Mouse (Mus musculus): Measurements from ENCODE around the gene Zik1.

Gene Zik1

DNA sequence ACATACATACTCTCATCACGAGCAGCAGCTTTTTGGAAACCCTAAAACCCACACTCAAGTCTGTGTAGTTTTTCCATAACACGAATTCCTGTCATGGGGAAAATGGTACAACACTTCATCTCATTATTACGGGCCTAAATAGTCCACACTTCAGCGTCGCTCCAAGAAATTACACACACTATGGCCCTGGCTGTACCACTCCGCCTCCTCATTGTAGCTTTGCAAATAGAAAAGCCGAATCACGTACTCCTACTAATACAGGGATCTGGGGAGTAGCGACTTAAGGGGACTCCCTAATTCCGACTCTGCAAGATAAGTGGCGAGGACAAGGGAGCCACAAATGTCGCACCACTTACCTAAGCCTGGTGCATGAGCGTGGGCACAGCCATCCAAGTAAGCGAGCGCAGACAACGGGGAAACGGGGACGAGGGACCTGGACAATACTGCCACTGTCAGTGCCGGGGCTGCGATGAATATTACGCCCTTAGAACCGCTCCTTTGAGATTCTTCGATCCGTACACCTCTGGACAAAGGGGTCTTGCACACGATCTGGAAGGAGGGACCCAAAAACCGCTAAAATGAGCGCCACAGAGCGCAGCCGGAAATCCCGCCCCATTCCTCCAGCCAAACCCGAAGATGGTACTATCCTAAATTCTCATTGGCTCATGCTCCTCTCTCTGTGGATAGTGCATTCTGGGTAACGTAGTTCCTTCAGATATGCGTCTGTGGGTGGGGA is at the start of gene Zik1:
Gene Zik1, minus strand, starts transcription at position 609 of the 736 bp plus-strand sequence.
- DNase-seq (ENCODE audit: low spot score in 2 of 2), result peak; percentile 87 to 90

DNA sequence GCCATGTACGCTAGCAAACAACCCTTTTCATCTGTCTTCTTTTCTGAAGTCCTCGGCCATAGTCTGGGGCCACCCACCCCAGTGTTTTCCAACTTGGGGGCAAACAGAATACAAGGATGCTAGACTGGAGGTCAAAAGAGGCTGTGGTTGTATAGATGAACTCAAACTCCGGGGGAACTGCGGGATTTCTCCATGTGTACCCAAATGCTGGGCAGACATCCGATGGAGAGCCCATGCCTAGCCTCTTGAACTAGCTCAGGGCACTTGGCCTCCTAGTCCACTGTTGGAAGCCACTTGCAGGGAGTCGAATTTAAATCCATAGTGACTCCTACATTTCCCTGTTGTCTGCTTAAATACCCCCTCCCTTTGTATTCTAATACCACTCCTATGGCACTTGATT is 384 bp upstream of the Zik1 start:
- DNase-seq (ENCODE audit: low spot score in 2 of 2), result no peak

DNA sequence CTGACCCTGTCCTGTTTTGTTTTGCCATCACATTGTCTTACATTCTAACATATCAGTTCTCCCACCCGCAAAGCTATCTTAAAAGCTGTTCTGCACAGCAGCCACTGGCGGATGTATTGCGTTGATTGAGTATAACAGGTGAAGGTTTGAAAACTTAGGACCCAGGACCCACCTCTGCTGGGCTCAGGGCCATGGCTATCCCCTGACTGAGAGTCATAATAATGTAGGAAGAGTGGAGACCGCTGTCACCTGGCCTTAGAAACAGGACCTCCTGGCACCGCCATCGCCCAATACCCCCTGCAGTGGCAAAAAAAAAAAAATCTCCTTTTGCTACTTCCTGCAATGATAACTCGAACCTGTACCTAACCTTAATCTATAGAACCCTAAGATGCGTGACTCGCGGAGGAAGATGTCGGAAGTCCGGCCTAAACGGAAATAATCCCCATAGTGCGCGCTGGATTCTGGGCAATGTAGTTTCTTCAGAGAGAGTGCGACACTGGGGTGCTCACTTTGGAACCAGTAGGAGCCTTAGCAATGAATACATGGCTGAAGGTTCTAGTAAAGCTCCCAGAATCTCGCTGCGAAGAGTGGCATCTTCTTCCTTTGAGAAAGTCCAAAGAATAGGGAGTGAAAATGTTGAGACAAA is 14.5 kb downstream of the Zik1 start:
- peak; percentile 76 for DNase-seq (ENCODE audit: low spot score in 2 of 2)

DNA sequence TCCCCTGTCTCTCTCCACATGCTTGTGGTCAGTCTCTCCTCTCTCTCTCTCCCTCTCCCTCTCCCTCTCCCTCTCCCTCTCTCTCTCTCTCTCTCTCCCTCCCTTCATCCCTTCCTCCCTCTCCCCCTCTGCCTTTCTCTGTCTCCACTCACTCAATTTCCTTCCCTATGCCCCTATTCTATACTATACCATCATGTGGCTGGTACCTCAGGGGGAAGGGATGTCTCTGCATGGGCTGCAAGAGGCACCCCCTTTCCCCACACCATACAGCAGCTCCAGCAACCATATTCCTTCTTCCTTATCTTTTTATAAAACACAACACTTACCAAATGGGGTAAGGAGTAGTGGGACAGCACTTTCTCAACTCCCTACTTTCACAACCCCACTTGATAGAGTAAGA is 15.4 kb downstream of the Zik1 start:
- no peak for DNase-seq (ENCODE audit: low spot score in 2 of 2)

DNA sequence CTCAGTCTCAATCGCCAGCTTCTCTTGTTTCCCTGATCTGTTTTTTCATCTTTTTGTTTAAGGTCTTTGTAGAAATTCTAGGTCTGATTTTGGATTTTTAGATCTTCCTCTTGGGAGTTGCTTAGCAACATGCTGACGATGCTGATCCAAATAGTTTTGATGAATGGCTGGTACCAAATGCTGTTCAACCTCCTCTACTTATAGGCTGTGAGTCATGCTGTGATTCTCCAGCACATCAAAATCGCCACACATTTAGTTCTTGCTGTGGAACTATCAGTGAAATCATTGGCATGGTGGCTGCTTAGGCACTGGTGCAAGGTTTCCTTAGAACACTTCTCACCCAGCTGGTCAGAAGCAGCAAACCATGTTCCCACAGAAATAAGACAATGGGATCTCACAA is 37.0 kb downstream of the Zik1 start:
- DNase-seq (ENCODE audit: low spot score in 2 of 2), result peak; percentile 19 to 40

DNA sequence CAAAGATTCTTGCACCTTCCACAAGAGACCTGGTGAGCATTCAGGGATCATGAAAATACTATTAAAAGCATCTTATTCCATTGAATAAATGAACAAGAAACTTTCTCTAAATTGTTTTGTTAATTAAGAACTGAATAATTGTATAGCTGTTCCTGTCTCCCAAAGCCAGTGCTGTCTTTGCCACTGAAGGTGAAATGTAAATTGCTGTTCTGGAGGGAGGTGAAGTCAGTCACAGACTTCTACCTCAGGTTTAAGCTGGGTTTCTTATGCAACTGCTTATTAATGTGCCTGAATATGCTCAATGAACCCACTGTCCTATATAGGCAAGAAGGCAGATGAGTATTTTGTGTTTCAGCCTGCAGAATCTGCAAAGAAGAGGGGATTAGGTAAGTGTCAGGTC is 52.2 kb downstream of the Zik1 start, which contains the start of gene Vmn1r67:
Gene Vmn1r67, plus strand, starts transcription at position 301 of the 400 bp plus-strand sequence.
- DNase-seq (ENCODE audit: low spot score in 2 of 2), result no peak

Data from right cerebral cortex, postnatal 10 days (tissue).